Mouse (Mus musculus) kidney, adult 2 months (tissue): Measurements from ENCODE around the gene Rps15. TPM values are rescaled to one million over a fixed set of nuclear protein-coding genes. Genes with fewer than 3 reads are reported as not detected.
"Not testable (repeated sequence)": the region's sequence is repeated elsewhere in the genome, so short reads cannot be mapped to it uniquely, and the experiment has no call there.

Experiments used
- DNase-seq: peaks from one replicate; pipeline ENCODE4 v3.0.0; 2021
- H3K27ac ChIP-seq: fragments of 200-500 bp; 2 replicates; pipeline ENCODE4 v1.5.1; 2012; ENCODE audit warnings: low read depth, low read length, control low read depth, inconsistent platforms; ENCODE audit not compliant: insufficient read depth
- H3K27me3 ChIP-seq: fragments of 200-500 bp; replicated peaks from 2 replicates; pipeline ENCODE4 v1.6.1; 2012; ENCODE audit warnings: mild to moderate bottlenecking, moderate library complexity, low read length, inconsistent platforms; ENCODE audit not compliant: control insufficient read depth, insufficient read depth
- H3K36me3 ChIP-seq: fragments of 200-500 bp; 2 replicates; pipeline ENCODE4 v1.6.1; 2012; ENCODE audit warnings: mild to moderate bottlenecking, moderate library complexity, low read length, inconsistent platforms; ENCODE audit not compliant: control insufficient read depth, insufficient read depth
- H3K4me1 ChIP-seq: fragments of 200-500 bp; 2 replicates; pipeline ENCODE4 v1.6.1; 2011; ENCODE audit warnings: low read length; ENCODE audit not compliant: control insufficient read depth, insufficient read depth
- H3K4me3 ChIP-seq: fragments of 200-500 bp; 2 replicates; pipeline ENCODE4 v1.5.1; 2011; ENCODE audit warnings: mild to moderate bottlenecking, low read depth, low read length, control low read depth; ENCODE audit not compliant: insufficient read depth
- CTCF ChIP-seq: fragments of 200-500 bp; conservative IDR thresholded peaks from 2 replicates; pipeline ENCODE4 v1.5.1; 2011; ENCODE audit warnings: low read depth, mild to moderate bottlenecking, control low read depth, low read length, moderate library complexity, mixed read lengths; ENCODE audit not compliant: insufficient read depth, insufficient read length
- POLR2A ChIP-seq: fragments of 200-500 bp; IDR thresholded peaks from one replicate; pipeline ENCODE4 v1.6.1; 2011; ENCODE audit warnings: low read depth, low read length, control low read depth
- WGBS: fragments of 180-500 bp; shearing (Covaris S2); methylation state at CpG from one replicate; pipeline ENCODE4 v1.1.7; 2018; 5-methylcytosine and 5-hydroxymethylcytosine counted together
- polyA plus RNA-seq: library from polyadenylated mRNA; depleted of rRNA; stranded (reverse); fragments of >200 nt; gene quantifications from 2 replicates; pipeline ENCODE4 v1.2.3, GENCODE M21; 2012; rRNA removed

Gene Rps15
- 1,371 and 1,777 TPM in 2 replicates for polyA plus RNA-seq

DNA sequence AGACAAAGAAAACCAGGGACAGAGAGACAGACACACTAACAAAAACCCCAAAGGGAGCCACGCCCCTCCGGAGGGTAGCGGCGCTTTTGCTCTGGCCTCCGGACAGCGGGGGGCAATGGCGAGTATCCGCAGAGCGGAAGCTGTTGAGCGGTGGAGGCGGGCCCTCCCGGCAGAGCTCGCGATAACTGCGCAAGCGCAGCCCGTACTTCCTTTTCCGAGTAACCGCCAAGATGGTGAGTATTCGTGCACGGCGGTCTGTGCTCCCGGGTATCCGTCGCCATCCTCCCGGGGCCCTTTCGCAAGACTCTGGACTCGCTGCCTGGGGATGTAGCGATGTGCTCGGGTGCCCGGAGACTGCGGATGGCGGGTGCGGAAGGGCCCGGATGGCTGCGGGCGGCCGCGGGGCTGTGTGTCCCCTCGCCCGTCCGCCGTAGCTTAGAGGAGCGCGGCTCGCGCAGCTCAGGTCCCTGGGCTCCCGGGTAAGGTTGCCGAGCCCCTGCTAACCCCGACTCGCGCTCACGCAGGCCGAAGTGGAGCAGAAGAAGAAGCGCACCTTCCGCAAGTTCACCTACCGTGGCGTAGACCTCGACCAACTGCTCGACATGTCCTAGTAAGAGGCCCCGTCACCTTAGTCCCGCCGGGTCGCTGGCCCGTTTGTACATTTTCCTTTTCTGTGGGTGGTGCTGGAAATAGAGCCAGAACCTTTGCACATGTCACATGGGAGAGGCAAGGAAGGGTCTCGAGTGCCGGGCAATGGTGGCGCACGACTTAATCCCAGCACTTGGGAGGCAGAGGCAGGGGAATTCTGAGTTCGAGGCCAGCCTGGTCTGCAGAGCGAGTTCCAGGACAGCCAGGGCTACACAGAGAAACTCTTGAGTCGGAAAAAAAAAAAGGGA is at the start of gene Rps15:
Gene Rps15, plus strand, starts transcription at position 203 of the 896 bp plus-strand sequence.
- Histone ChIP-seq H3K4me3 (peak within 1 kb of the TSS; percentile 91), H3K36me3 (no peaks in the 10 kb centered on the region), H3K27me3 (no peaks in the 10 kb centered on the region), H3K4me1 (no peaks in the 10 kb centered on the region; the same call in 1 of the 2 replicates), H3K27ac (peak within 1 kb of the TSS; percentile 67)
- under 1% methylated on average over 72 of the region's 72 CpGs for WGBS
- TF ChIP-seq POLR2A (peak; percentile 95), CTCF (peak; percentile 72)
- DNase-seq, result peak; percentile 96

DNA sequence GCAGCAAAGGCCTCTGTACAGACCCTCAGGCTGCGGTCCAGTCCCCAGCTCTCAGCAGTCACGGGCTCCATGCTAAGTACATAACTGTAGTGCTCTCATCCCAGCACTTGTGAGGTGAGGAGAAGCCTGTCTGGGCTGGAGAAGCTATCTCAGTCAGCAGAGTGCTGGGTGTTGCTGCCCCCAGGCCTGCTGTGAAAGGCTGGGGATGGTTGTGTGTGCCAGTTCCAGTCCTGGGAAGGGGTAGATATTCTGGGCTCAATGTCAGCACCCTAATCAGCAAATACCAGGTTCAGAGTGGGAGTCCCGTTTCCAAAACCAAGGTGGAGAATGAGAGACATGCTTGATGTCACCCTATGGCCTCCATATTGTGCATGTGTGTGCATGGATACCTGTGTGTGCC is 49.6 kb upstream of the Rps15 start:
- WGBS, result 92% methylated on average over 3 of the region's 3 CpGs
- no peak overlapping the region for H3K27ac ChIP-seq
- DNase-seq, result no peak
- no peak overlapping the region for H3K4me3 ChIP-seq
- TF ChIP-seq CTCF (no peak), POLR2A (no peak)
- H3K36me3 ChIP-seq, result no peaks in the 10 kb centered on the region; the same call in 1 of the 2 replicates
- no peaks in the 10 kb centered on the region for H3K27me3 ChIP-seq
- no peaks in the 10 kb centered on the region for H3K4me1 ChIP-seq

DNA sequence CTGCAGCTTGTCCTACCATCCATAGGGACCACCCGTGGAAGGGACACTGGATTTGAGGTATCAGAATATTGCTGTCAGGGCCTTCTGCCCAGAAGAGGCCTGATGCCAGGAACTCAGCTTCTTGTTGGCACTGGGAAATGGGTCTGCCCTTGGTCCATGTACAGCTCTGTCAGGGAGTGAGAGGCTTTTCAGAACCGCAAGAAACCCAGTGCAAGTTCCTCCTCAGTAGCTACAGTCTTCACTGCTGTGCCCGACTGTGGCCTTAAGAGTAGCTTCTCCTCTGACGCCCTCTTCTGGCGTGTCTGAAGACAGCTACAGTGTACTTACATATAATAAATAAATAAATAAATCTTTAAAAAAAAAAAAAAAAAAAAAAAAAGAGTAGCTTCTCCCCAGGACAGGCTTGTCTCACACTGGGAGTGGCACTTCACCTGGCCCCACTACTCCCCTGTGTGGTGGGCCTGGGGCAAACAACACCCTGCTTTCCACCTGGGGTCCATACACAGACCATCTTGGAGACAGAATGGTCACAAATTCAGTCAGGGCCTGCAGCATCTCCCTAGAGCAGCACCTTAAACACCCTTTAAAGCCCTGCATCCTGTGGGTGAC is 47.4 kb upstream of the Rps15 start:
- Histone ChIP-seq H3K27ac (no peak overlapping the region), H3K4me3 (no peak overlapping the region), H3K27me3 (no peaks in the 10 kb centered on the region), H3K36me3 (no peaks in the 10 kb centered on the region; the same call in 1 of the 2 replicates), H3K4me1 (no peaks in the 10 kb centered on the region; the same call in 1 of the 2 replicates)
- TF ChIP-seq POLR2A, result no peak
- TF ChIP-seq CTCF, result peak; percentile 39
- 35% methylated on average over 5 of the region's 5 CpGs for WGBS
- no peak for DNase-seq

DNA sequence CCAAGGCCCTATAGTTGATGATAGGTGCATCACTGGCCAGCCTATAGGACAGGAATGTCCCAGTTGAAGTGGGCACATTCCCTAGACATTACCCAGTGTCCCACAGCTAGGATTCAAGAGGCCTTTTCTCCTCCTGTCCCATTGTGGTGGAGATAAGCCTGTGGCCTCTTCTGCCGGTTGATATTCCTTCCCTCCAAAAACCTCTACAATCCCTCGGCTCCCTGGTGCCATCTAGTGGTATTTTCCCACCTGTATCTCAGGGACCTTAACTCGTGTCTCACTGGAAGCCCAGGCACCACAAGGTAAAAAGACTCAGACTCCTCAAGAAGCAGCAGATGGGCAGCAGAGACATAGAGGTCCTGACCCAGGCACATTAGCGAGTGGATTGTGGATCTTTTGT is 46.7 kb upstream of the Rps15 start:
- WGBS, result 1% methylated on average over 4 of the region's 4 CpGs
- Histone ChIP-seq H3K4me3 (no peak overlapping the region), H3K27ac (no peak overlapping the region), H3K27me3 (no peaks in the 10 kb centered on the region), H3K36me3 (no peaks in the 10 kb centered on the region; the same call in 1 of the 2 replicates), H3K4me1 (peaks cover 7% of the 10 kb centered on the region; the same call in 1 of the 2 replicates)
- DNase-seq, result peak; percentile 87
- TF ChIP-seq CTCF, result peak; percentile 86
- no peak for TF ChIP-seq POLR2A

DNA sequence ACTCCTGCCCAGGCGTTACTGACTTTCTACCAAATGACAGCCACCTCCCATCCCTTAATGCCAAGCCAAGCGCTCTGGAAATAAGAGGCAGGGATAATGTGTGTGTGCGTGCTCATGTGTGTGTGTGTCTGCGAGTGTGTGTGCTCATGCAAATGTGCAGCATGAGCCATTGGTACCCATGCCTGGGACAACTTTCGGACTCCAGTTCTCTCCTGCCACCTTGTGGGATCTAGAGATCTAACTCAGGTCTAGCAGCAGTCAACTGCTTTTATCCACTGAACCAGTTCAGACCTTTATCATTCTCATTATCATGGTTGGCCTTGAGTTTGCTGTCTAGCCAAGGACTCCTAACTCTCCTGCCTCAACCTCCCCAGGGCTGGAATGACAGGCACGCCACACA is 44.4 kb upstream of the Rps15 start:
- no peak for TF ChIP-seq POLR2A
- peak; percentile 38; the same call in 1 of the 2 replicates for TF ChIP-seq CTCF
- peak; percentile 47 for DNase-seq
- no peaks in the 10 kb centered on the region for H3K27me3 ChIP-seq
- 41% methylated on average over 6 of the region's 6 CpGs for WGBS
- H3K36me3 ChIP-seq, result no peaks in the 10 kb centered on the region
- no peak overlapping the region for H3K27ac ChIP-seq
- peaks cover 12% of the 10 kb centered on the region; the same call in 1 of the 2 replicates for H3K4me1 ChIP-seq
- H3K4me3 ChIP-seq, result no peak overlapping the region

DNA sequence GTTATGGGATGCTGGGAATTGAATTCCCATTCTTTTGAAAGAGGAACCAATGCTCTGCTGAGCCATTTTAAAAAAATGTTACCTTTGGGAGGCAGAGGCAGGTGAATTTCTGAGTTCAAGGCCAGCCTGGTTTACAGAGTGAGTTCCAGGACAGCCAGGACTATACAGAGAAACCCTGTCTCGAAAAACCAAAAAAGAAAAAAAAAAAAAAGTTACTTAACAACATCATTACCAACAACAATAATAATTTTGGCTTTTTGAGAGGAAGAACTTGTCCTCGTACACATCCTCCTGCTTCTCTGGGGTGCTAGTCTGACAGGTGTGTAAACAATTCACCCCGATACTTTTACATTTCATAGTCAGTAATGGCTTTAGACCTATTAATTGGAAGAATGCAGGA is 43.8 kb upstream of the Rps15 start:
- not testable (repeated sequence) for H3K27me3 ChIP-seq, H3K36me3 ChIP-seq, H3K27ac ChIP-seq, H3K4me3 ChIP-seq, DNase-seq
- WGBS, result 25% methylated on average over 3 of the region's 3 CpGs
- peaks cover 12% of the 10 kb centered on the region; the same call in 1 of the 2 replicates for H3K4me1 ChIP-seq
